Mouse (Mus musculus) urinary bladder, postnatal 25 days (tissue): ENCODE measurements around the gene Gm826.

ENCODE experiments used
- DNase-seq: peaks from one replicate; pipeline ENCODE4 v3.0.0; 2022; ENCODE audit warnings: low spot score

Gene Gm826

GRCm38 (mm10) chr2:160275959-160276657, 57.9 kb downstream of the Gm826 start:
- no peak for DNase-seq

- DNase-seq, result no peak
Measured at GRCm38 (mm10) chr2:160267828-160268453, 66.0 kb downstream of the Gm826 start.

- no peak for DNase-seq
Measured at GRCm38 (mm10) chr2:160263861-160264260, 70.1 kb downstream of the Gm826 start.

GRCm38 (mm10) chr2:160261538-160261937, 72.4 kb downstream of the Gm826 start:
- DNase-seq, result no peak
